Mouse (Mus musculus) embryo, embryonic 11 days (tissue): Measurements from ENCODE around the gene Olfr220.

Source experiments
- DNase-seq: peaks from one replicate; pipeline ENCODE4 v3.0.0-alpha.2; 2015

The Olfr220 gene

GRCm38 (mm10) chr1:174441782-174442181, at the start of gene Olfr220:
Gene Olfr220, plus strand, starts transcription at chr1:174442082.
- DNase-seq: no peak

GRCm38 (mm10) chr1:174422959-174423358, 18.9 kb upstream of the Olfr220 start:
- no peak for DNase-seq

GRCm38 (mm10) chr1:174423764-174424163, 18.1 kb upstream of the Olfr220 start, which contains the start of gene Olfr414:
Gene Olfr414, plus strand, starts transcription at chr1:174424064.
- no peak for DNase-seq

- DNase-seq: no peak
These were observed 15.5 kb upstream of the Olfr220 start for GRCm38 (mm10) chr1:174426180-174426986.

- DNase-seq: no peak
These were observed 14.5 kb upstream of the Olfr220 start for GRCm38 (mm10) chr1:174427402-174427801.

GRCm38 (mm10) chr1:174428407-174428806, 13.5 kb upstream of the Olfr220 start:
- DNase-seq: no peak

- DNase-seq: no peak
These were observed 7.8 kb upstream of the Olfr220 start for GRCm38 (mm10) chr1:174434121-174434520.

- DNase-seq: no peak
These were observed 13.2 kb downstream of the Olfr220 start for GRCm38 (mm10) chr1:174455100-174455499.

GRCm38 (mm10) chr1:174465385-174465784, 23.5 kb downstream of the Olfr220 start:
- no peak for DNase-seq

GRCm38 (mm10) chr1:174466240-174466639, 24.4 kb downstream of the Olfr220 start:
- DNase-seq: peak; percentile 37

- DNase-seq: peak; percentile 75
These were observed 27.9 kb downstream of the Olfr220 start for GRCm38 (mm10) chr1:174469736-174470135.

GRCm38 (mm10) chr1:174482567-174482966, 40.7 kb downstream of the Olfr220 start:
- DNase-seq: no peak

- no peak for DNase-seq
These were observed 58.2 kb downstream of the Olfr220 start for GRCm38 (mm10) chr1:174500064-174500463.
